Mouse (Mus musculus) Muller cell, postnatal 12 days (primary cell): ENCODE measurements around the gene Cyfip2.

ENCODE experiments used
- DNase-seq: peaks from one replicate; pipeline ENCODE4 v3.0.0-alpha.2; 2015; ENCODE audit errors: inconsistent ontology term

The Cyfip2 gene

GRCm38 (mm10) chr11:46276778-46277177 lies 35.9 kb downstream of the Cyfip2 start:
- no peak for DNase-seq

- DNase-seq: no peak
Measured at GRCm38 (mm10) chr11:46276168-46276567, 36.5 kb downstream of the Cyfip2 start.

- DNase-seq: peak; percentile 42
Measured at GRCm38 (mm10) chr11:46275302-46275701, 37.4 kb downstream of the Cyfip2 start.

- no peak for DNase-seq
Measured at GRCm38 (mm10) chr11:46273969-46274368, 38.7 kb downstream of the Cyfip2 start.

- no peak for DNase-seq
Measured at GRCm38 (mm10) chr11:46272058-46272681, 40.5 kb downstream of the Cyfip2 start.

- no peak for DNase-seq
Measured at GRCm38 (mm10) chr11:46269893-46270292, 42.8 kb downstream of the Cyfip2 start.

- no peak for DNase-seq
Measured at GRCm38 (mm10) chr11:46269391-46269790, 43.3 kb downstream of the Cyfip2 start.

GRCm38 (mm10) chr11:46268991-46269390 lies 43.7 kb downstream of the Cyfip2 start:
- peak; percentile 20 for DNase-seq

GRCm38 (mm10) chr11:46265031-46265786 lies 47.5 kb downstream of the Cyfip2 start:
- DNase-seq: no peak

- no peak for DNase-seq
Measured at GRCm38 (mm10) chr11:46264584-46264983, 48.1 kb downstream of the Cyfip2 start.

- no peak for DNase-seq
Measured at GRCm38 (mm10) chr11:46263291-46263690, 49.4 kb downstream of the Cyfip2 start.

- no peak for DNase-seq
Measured at GRCm38 (mm10) chr11:46262854-46263253, 49.8 kb downstream of the Cyfip2 start.

GRCm38 (mm10) chr11:46258749-46259148 lies 53.9 kb downstream of the Cyfip2 start:
- no peak for DNase-seq

GRCm38 (mm10) chr11:46258207-46258606 lies 54.5 kb downstream of the Cyfip2 start:
- no peak for DNase-seq

GRCm38 (mm10) chr11:46255291-46255690 lies 57.4 kb downstream of the Cyfip2 start:
- no peak for DNase-seq

- no peak for DNase-seq
Measured at GRCm38 (mm10) chr11:46251994-46252393, 60.7 kb downstream of the Cyfip2 start.

- no peak for DNase-seq
Measured at GRCm38 (mm10) chr11:46248352-46248751, 64.3 kb downstream of the Cyfip2 start.

GRCm38 (mm10) chr11:46246393-46246792 lies 66.3 kb downstream of the Cyfip2 start:
- DNase-seq: no peak

- no peak for DNase-seq
Measured at GRCm38 (mm10) chr11:46245926-46246325, 66.7 kb downstream of the Cyfip2 start.

GRCm38 (mm10) chr11:46244731-46245604 lies 67.7 kb downstream of the Cyfip2 start:
- DNase-seq: no peak

- DNase-seq: no peak
Measured at GRCm38 (mm10) chr11:46241985-46242384, 70.7 kb downstream of the Cyfip2 start.

GRCm38 (mm10) chr11:46241150-46241673 lies 71.4 kb downstream of the Cyfip2 start:
- DNase-seq: no peak
